Mouse (Mus musculus) intestine, embryonic 15.5 days (tissue): ENCODE results near the gene Mrpl53. TPM values are rescaled to one million over a fixed set of nuclear protein-coding genes. Genes with fewer than 3 reads are reported as not detected.

Source experiments
- ATAC-seq: fragments of 200-750 bp; cut with Nextera tagmentation; 2 replicates; pipeline ENCODE4 v1.8.0; 2017; ENCODE audit warnings: moderate TSS enrichment, moderate library complexity
- H3K27ac ChIP-seq: fragments of 300-500 bp; sonication (generic); 2 replicates; pipeline ENCODE4 v1.5.1; 2015; ENCODE audit warnings: mild to moderate bottlenecking, inconsistent platforms
- H3K27me3 ChIP-seq: fragments of 300-500 bp; sonication (generic); replicated peaks from 2 replicates; pipeline ENCODE4 v1.6.1; 2015; ENCODE audit warnings: inconsistent platforms
- H3K36me3 ChIP-seq: fragments of 300-500 bp; sonication (generic); 2 replicates; pipeline ENCODE4 v1.6.1; 2015; ENCODE audit warnings: inconsistent platforms
- H3K4me1 ChIP-seq: fragments of 300-500 bp; sonication (generic); replicated peaks from 2 replicates; pipeline ENCODE4 v1.6.1; 2015; ENCODE audit warnings: inconsistent platforms
- H3K4me2 ChIP-seq: fragments of 300-500 bp; sonication (generic); replicated peaks from 2 replicates; pipeline ENCODE4 v1.6.1; 2015; ENCODE audit warnings: mild to moderate bottlenecking, inconsistent platforms
- H3K4me3 ChIP-seq: fragments of 300-500 bp; sonication (generic); replicated peaks from 2 replicates; pipeline ENCODE4 v1.5.1; 2015; ENCODE audit warnings: inconsistent platforms
- H3K9ac ChIP-seq: fragments of 300-500 bp; sonication (generic); 2 replicates; pipeline ENCODE4 v1.6.1; 2015; ENCODE audit warnings: inconsistent platforms
- H3K9me3 ChIP-seq: fragments of 300-500 bp; sonication (generic); 2 replicates; pipeline ENCODE4 v1.6.1; 2016; ENCODE audit warnings: inconsistent platforms
- WGBS: fragments of 180-500 bp; shearing (Covaris S2); methylation state at CpG from one replicate; pipeline ENCODE4 v1.1.7; 2015; 5-methylcytosine and 5-hydroxymethylcytosine counted together
- polyA plus RNA-seq: library from polyadenylated mRNA; unstranded; fragments of >200 nt; fragmentation: Nextera tagmentation; extraction: Ambion mirVana; gene quantifications from 2 replicates; pipeline ENCODE4 v1.2.1, GENCODE M21; 2015

Mrpl53 gene
- polyA plus RNA-seq, 1 experiment from 2014 or later = 123 TPM

DNA sequence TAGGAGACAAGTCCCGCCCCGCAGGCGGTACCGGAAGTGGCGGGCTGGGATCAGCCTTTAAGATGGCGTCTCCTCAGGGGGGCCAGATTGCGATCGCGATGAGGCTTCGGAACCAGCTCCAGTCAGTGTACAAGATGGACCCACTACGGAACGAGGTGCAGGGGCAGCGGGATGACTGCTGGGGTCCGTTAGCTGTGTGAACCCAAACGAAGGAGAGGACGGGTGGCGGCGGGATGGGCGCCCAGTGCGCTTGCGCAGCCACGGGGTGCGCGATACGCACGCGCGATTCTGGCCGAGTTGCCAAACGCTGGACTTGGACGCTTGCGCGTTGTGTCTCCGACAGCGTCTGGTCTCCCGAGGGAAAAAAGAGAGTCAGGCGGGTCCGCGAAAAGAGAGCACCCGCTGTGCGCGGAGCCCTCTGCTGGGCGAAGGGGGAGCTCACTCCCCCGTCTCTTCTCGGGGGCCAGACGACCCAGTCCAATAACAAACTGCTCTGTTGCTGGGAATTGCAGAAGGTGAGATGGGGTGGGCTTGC is 30.4 kb upstream of the Mrpl53 start:
- Histone ChIP-seq H3K36me3 (peaks cover 6% of the 10 kb centered on the region; the same call in 1 of the 2 replicates), H3K4me1 (peaks cover 3% of the 10 kb centered on the region; the same call in 1 of the 2 replicates), H3K27ac (peak overlapping the region; percentile 77), H3K27me3 (peaks cover 43% of the 10 kb centered on the region), H3K9me3 (no peaks in the 10 kb centered on the region), H3K9ac (peak overlapping the region; percentile 62), H3K4me3 (peak overlapping the region; percentile 78), H3K4me2 (peak overlapping the region; percentile 89)
- ATAC-seq = peak; percentile 96
- under 1% methylated on average over 46 of the region's 46 CpGs for WGBS

GRCm38 (mm10) chr6:83080210-83080609 is 28.6 kb upstream of the Mrpl53 start:
- H3K9me3 ChIP-seq = no peaks in the 10 kb centered on the region
- WGBS = 91% methylated on average over 5 of the region's 5 CpGs
- H3K4me3 ChIP-seq = no peak overlapping the region
- no peak overlapping the region for H3K4me2 ChIP-seq
- H3K27me3 ChIP-seq = peaks cover 46% of the 10 kb centered on the region
- H3K36me3 ChIP-seq = peaks cover 6% of the 10 kb centered on the region; the same call in 1 of the 2 replicates
- H3K4me1 ChIP-seq = peaks cover 3% of the 10 kb centered on the region; the same call in 1 of the 2 replicates
- H3K27ac ChIP-seq = no peak overlapping the region
- H3K9ac ChIP-seq = no peak overlapping the region
- ATAC-seq = no peak

DNA sequence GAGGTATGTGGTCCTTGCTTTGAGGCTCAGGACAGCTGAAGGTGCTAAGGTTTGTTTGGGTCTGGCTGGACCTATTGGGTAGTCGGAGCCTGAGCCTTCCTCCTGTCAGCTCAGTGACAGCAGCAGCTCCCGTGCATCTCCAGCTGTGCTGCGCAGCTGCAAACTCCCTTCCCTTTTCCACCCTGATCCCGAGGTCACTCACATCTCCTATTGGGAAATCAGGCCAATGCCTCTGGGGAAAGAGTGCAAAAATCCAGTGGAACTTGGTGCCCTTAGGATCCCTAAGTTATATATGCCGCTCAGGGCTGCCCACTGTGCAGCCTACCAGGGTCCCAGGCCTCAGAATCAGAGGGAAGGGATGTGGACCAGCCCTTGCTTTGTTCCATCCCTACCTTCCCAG is 25.3 kb upstream of the Mrpl53 start:
- H3K4me1 ChIP-seq = peaks cover 14% of the 10 kb centered on the region
- ATAC-seq = no peak
- peaks cover 6% of the 10 kb centered on the region; the same call in 1 of the 2 replicates for H3K36me3 ChIP-seq
- no peak overlapping the region for H3K9ac ChIP-seq
- H3K27ac ChIP-seq = no peak overlapping the region
- H3K4me3 ChIP-seq = no peak overlapping the region
- no peaks in the 10 kb centered on the region for H3K9me3 ChIP-seq
- H3K4me2 ChIP-seq = no peak overlapping the region
- peaks cover 56% of the 10 kb centered on the region for H3K27me3 ChIP-seq
- WGBS = 34% methylated on average over 5 of the region's 5 CpGs

DNA sequence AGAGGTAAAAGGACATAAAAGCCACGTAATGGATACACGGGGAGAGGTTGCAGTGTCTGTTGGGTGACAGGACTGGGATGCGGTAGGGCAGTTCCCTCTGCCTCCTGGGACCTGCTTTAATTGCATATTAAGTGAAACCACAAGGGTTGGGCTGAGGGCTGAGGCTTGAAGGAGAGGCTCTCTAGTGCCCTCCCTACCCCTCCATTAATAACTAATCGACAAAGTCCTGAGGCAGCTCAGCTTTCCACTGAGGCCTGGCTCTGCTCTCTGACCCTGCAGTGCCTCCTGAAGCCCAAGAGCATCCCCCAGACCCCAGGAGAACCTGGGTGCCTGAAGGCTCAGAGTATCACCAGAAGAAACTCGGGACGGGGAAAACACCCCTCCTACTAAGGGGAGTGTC is 24.4 kb upstream of the Mrpl53 start:
- Histone ChIP-seq H3K4me1 (peaks cover 14% of the 10 kb centered on the region), H3K9ac (no peak overlapping the region), H3K36me3 (peaks cover 6% of the 10 kb centered on the region; the same call in 1 of the 2 replicates), H3K4me3 (no peak overlapping the region), H3K27ac (no peak overlapping the region), H3K27me3 (peaks cover 64% of the 10 kb centered on the region), H3K4me2 (no peak overlapping the region), H3K9me3 (no peaks in the 10 kb centered on the region)
- 15% methylated on average over 6 of the region's 6 CpGs for WGBS
- no peak for ATAC-seq

DNA sequence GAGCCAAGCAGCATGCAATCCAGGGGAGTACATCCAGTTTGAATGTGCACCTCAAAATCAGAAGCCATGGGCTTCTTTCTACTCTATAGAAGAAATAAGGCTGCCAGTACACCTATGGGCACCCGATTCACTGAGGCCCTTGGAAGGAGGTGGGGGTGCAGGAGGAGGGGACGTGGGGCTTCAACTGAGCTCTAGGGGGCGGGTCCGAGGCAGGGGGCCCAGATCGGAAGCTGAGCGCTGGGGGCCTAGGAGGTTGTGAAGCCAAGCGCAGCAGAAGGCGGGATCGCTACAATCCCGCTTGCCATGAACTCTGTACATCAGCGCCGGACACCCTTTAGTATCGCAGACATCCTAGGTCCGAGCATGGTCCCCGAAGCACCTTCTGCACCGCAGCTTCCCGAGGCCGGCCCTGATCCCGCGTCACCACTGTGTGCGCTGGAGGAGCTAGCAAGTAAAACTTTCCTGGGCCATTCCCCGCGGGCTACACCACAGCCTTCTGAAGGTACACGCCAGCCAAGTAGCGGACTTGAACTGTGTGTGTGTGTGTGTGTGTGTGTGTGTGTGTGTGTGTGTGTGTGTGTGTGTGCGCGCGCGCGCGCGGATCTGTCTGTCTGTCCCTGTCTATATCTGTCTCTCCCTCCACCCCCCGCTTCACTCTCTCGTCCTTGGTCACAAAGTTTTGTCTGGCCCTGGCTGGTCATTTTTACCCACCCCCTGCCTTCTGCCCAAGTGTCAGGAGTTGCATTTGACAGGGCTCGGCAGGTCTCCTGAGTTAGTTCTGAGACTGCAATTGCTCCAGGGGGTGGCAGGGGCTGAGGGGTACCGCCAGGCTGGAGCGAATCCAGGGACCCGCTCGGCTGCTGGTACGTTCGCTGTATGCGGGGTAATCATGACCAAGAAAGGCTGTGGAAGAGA is 22.5 kb upstream of the Mrpl53 start, which contains the start of gene Lbx2:
TSS of gene Lbx2 (plus strand) at position 247 of the 915 bp plus-strand sequence.
- no peaks in the 10 kb centered on the region for H3K9me3 ChIP-seq

DNA sequence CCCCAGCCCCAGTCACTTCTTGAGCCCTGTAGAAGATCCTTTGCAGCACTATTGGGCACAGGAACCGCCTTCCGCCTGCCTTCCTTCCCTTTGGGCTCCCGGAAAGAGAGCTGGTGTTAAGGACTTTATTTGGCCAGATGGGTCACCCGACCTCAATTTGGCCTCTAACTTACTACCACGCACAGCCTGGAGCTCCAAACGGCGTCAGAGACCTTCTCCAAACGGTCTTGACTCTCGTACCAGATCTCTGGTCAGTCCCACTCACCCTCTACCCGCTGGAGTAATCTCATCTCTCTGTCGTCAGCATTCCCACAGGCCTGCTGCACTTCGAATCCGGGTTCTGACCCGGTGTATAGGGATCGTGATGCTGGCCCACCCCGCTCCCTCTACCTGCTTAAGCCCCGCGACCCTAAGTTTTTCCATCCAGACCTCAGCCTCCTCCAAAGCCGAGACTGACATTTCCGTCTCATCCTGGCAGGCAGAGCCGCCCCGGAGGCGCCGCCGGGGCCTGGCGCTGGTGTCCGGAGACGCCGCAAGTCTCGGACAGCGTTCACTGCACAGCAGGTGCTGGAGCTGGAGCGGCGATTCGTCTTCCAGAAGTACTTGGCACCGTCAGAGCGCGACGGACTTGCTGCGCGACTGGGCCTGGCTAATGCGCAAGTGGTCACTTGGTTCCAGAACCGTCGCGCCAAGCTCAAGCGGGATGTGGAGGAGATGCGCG is 21.5 kb upstream of the Mrpl53 start:
- ATAC-seq = no peak; the same call in 1 of the 2 replicates
- H3K27ac ChIP-seq = no peak overlapping the region
- peak overlapping the region; percentile 22 for H3K4me3 ChIP-seq
- 4% methylated on average over 47 of the region's 47 CpGs for WGBS
- H3K36me3 ChIP-seq = no peaks in the 10 kb centered on the region
- H3K9ac ChIP-seq = no peak overlapping the region
- peaks cover 14% of the 10 kb centered on the region for H3K4me1 ChIP-seq
- no peaks in the 10 kb centered on the region for H3K9me3 ChIP-seq
- peaks cover 69% of the 10 kb centered on the region for H3K27me3 ChIP-seq
- peak overlapping the region; percentile 56 for H3K4me2 ChIP-seq

More for the DNA sequence above, 22.5 kb upstream of the Mrpl53 start, which contains the start of gene Lbx2:
- peak within 1 kb of the TSS; percentile 56 for H3K4me2 ChIP-seq
- H3K9ac ChIP-seq = no peak within 1 kb of the TSS
- peaks cover 69% of the 10 kb centered on the region for H3K27me3 ChIP-seq
- 5% methylated on average over 41 of the region's 42 CpGs for WGBS
- peaks cover 14% of the 10 kb centered on the region for H3K4me1 ChIP-seq
- peak within 1 kb of the TSS; percentile 22 for H3K4me3 ChIP-seq
- no peaks in the 10 kb centered on the region for H3K36me3 ChIP-seq
- no peak for ATAC-seq
- H3K27ac ChIP-seq = no peak within 1 kb of the TSS

- WGBS = 17% methylated on average over 9 of the region's 9 CpGs
- Histone ChIP-seq H3K27me3 (peaks cover 66% of the 10 kb centered on the region), H3K27ac (no peak overlapping the region), H3K36me3 (no peaks in the 10 kb centered on the region), H3K4me1 (peaks cover 14% of the 10 kb centered on the region), H3K4me2 (peak overlapping the region; percentile 56), H3K9ac (no peak overlapping the region), H3K9me3 (no peaks in the 10 kb centered on the region), H3K4me3 (peak overlapping the region; percentile 22)
- no peak; the same call in 1 of the 2 replicates for ATAC-seq
Observed at GRCm38 (mm10) chr6:83087926-83088260, 20.9 kb upstream of the Mrpl53 start.

DNA sequence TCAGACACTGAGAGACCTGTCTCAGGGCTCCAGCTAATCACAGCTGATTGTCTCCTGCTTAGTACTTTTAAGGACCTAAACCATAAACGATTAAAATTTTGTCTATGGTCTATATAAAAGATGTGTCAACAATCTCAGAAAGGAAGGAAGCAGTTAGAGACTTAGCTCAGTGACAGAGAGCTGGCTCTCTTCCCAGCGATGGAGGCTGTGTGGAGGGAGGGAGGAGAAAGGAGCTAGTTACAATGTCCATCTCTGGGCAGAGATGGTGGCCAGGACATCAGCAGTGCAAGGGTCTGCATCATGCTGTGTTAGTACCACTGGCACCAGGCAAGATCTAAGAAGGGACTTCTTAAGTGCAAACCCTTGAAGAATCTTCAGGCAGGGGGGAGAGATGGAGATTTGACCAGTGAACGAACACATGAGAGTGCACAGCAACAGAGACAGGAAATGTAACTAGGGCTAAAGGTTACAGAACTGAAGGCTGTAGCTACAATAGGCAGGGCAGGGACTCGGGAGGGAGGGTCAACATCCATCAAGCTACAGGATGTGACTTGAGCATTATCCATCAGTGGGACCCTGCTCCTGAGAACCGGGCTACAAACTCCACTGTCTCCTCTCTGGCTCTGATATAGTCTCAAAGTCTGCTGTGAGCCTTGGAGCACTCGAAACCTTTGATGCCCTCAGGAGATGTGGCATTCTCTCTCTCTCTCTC is 16.3 kb upstream of the Mrpl53 start:
- Histone ChIP-seq H3K9me3 (no peaks in the 10 kb centered on the region), H3K36me3 (no peaks in the 10 kb centered on the region), H3K4me1 (peaks cover 3% of the 10 kb centered on the region), H3K27me3 (peaks cover 24% of the 10 kb centered on the region), H3K27ac (peak overlapping the region; percentile 44; the same call in 1 of the 2 replicates), H3K4me2 (no peak overlapping the region), H3K4me3 (no peak overlapping the region), H3K9ac (no peak overlapping the region)
- ATAC-seq = no peak
- 28% methylated on average over 6 of the region's 6 CpGs for WGBS

DNA sequence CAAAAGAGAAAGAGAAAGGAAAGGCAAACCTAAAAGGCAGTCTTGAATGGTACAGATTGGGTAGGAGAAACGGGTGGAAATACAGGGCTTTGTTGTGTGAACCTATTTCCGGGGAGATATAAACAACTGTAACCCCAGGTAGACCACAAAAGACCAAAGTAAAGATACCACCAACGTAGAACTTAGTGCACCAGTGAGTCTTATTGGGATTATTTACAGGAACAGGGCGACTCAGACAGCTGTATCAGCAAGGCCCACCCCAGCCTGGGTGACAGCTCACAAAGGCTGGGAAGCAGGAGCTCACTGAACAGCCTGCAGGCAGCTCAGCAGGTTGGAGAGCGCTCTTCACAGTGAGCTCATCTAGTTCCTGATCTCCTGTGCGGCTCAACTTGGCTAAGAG is 12.9 kb upstream of the Mrpl53 start:
- Histone ChIP-seq H3K4me3 (no peak overlapping the region), H3K9ac (no peak overlapping the region), H3K27me3 (0 out of 2 replicates have a peak, but pooled peaks cover 2% of the 10 kb centered on the region), H3K4me1 (no peaks in the 10 kb centered on the region), H3K9me3 (no peaks in the 10 kb centered on the region), H3K36me3 (no peaks in the 10 kb centered on the region), H3K4me2 (no peak overlapping the region), H3K27ac (no peak overlapping the region)
- 50% methylated on average over 6 of the region's 6 CpGs for WGBS
- ATAC-seq = no peak

DNA sequence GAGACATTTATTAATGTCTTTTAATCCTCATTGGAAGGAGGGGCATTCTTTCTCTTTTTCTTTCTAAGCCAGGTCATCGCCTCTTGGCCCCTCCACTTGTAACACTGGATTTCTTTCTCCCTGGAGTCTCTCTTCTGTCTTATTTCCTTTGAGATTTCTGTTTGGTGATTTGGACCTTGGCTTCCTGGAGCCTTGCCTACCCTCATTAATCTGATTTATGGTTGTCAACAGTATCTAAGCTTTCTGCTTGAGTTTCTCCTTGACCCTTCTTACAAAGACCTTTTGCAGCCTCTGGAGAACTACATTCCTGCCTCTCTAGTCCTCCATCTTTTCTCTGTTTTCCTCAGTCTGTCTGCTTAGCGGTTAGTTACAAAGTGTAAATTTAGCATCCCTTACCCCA is 10.4 kb upstream of the Mrpl53 start:
- WGBS = 49% methylated on average over 2 of the region's 2 CpGs

GRCm38 (mm10) chr6:83101316-83101687 is 7.5 kb upstream of the Mrpl53 start, which contains the start of the genes Ccdc142 and Gm42688:
Gene Ccdc142 (plus strand): TSS chr6:83101601.
Gene Gm42688 (plus strand): TSS chr6:83101617.
- Histone ChIP-seq H3K27me3 (no peaks in the 10 kb centered on the region), H3K36me3 (no peaks in the 10 kb centered on the region), H3K4me3 (peak within 1 kb of the TSS; percentile 72), H3K9me3 (no peaks in the 10 kb centered on the region), H3K27ac (peak within 1 kb of the TSS; percentile 86), H3K4me1 (peaks cover 16% of the 10 kb centered on the region), H3K9ac (peak within 1 kb of the TSS; percentile 88), H3K4me2 (peak within 1 kb of the TSS; percentile 100)
- ATAC-seq = peak; percentile 89
- WGBS = under 1% methylated on average over 25 of the region's 25 CpGs

More for the DNA sequence above, 10.4 kb upstream of the Mrpl53 start:
- Histone ChIP-seq H3K27me3 (0 out of 2 replicates have a peak, but pooled peaks cover 2% of the 10 kb centered on the region), H3K9me3 (no peaks in the 10 kb centered on the region), H3K27ac (no peak overlapping the region), H3K4me3 (no peak overlapping the region), H3K9ac (no peak overlapping the region), H3K4me2 (no peak overlapping the region), H3K36me3 (no peaks in the 10 kb centered on the region), H3K4me1 (peaks cover 15% of the 10 kb centered on the region)
- no peak for ATAC-seq
